Mouse (Mus musculus): ENCODE measurements at regions not wholly inside any gene's neighbourhood (a gene's known extent, or its start where the extent isn't known, plus 50 kb on each side); places are given as distances from the start of the nearest gene placed in this dataset.

DNA sequence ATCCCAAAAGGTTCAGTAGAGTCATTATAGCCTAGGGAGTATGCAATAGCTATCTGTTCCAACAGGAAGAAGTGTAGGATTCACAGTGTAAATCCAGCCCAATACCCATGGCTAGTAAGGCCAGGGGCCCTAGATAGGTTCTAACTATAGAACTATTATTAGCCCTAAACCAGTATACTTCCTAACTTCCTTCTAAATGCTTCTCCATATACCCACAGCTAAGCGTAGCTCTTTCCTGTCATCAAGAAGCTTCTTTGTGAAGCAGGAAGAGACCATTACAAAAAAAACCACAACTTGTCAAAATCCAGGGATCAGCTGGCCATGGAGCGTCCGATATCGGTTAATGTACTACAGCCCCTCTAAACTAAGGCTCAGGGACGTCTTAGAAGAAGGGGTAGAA, 57.7 kb upstream of the Gpr141 start:
- H3K27ac ChIP-seq (replicated peaks): no peak overlapping the region
- no peak overlapping the region for H3K4me3 ChIP-seq
- WGBS: 94% methylated on average over 5 of the region's 5 CpGs
- no peaks in the 10 kb centered on the region for H3K9me3 ChIP-seq
- H3K4me2 ChIP-seq (replicated peaks): no peak overlapping the region
- H3K9ac ChIP-seq (replicated peaks): no peak overlapping the region
- H3K36me3 ChIP-seq: no peaks in the 10 kb centered on the region
- no peaks in the 10 kb centered on the region for H3K27me3 ChIP-seq
- ATAC-seq (replicated peaks): no peak
- H3K4me1 ChIP-seq: peaks cover 4% of the 10 kb centered on the region; the same call in 1 of the 2 replicates

DNA sequence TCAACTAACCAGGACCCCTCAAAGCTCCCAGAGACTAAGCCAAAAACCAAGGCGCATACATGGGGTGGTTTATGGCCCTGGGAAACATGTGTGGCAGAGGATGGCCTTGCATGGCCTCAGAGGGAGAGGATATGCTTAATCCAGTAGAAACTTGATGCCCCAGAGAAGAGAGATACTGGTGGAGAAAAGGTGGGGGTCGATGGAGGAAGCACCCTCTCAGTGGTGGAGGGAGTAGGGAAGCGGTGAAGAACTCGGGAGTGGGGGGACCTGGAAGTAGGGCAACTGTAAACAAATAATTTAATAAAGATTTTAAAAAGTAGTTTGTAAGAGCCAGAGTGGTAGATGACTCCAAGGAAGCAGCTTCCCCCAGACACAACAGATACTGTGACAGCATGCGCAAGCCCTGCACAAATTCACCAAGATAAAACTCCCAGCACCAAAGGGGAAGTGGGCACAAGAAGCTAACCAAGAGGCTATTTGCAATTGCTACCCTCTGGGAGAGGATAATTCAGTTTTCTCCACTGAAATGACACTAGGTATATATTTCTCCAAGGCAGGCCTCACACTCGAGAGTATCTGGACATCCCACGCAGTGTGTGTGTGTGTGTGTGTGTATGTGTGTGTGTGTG, 50.7 kb upstream of the Gpr141 start:
- Histone ChIP-seq H3K27me3 (no peaks in the 10 kb centered on the region), H3K36me3 (no peaks in the 10 kb centered on the region), H3K4me3 (no peak overlapping the region), H3K4me2 (replicated peaks) (no peak overlapping the region), H3K4me1 (0 out of 2 replicates have a peak, but pooled peaks cover 2% of the 10 kb centered on the region), H3K27ac (replicated peaks) (no peak overlapping the region), H3K9me3 (no peaks in the 10 kb centered on the region), H3K9ac (replicated peaks) (no peak overlapping the region)
- 89% methylated on average over 7 of the region's 7 CpGs for WGBS
- ATAC-seq (replicated peaks): no peak
